Mouse (Mus musculus): ENCODE measurements around the gene Arl6ip4.

DNA sequence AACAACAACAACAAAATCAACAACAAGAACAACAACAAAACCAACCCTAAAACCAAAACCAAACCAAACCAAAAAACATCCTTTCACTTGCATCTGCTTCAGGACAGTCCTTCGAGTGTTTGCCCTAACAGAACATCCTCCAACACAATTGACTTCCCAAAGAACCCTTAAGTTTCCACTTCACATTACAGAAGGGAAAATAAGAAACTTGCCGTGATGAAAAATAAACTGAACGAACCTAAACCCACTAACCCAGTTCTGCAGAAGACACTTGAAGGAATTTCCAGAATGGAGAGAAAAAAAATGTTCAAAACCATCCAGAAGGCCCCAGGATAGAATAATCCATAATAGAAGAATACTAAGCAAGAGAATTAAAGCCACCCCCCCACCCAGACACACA is 12.9 kb upstream of the Arl6ip4 start:
- TF ChIP-seq CTCF (IDR thresholded peaks at IDR 0.05; ENCODE audit: low read depth, low read length) (no peak), POLR2A (IDR thresholded peaks at IDR 0.05; ENCODE audit: insufficient read depth, low read length) (no peak), EP300 (IDR thresholded peaks at IDR 0.05; ENCODE audit: insufficient read depth, low read depth, low read length) (no peak)
